Mouse (Mus musculus) gastrocnemius, postnatal 14 days (tissue): ENCODE measurements around the gene Mllt1. TPM values are rescaled to one million over a fixed set of nuclear protein-coding genes. Genes with fewer than 3 reads are reported as not detected.
"Not testable (repeated sequence)": the region's sequence is repeated elsewhere in the genome, so short reads cannot be mapped to it uniquely, and the experiment has no call there.

Source experiments
- DNase-seq: peaks from one replicate; pipeline ENCODE4 v3.0.0; 2021; ENCODE audit warnings: mixed read lengths
- intact Hi-C: fragments of 180-260 bp; cut with DNase I; formaldehyde crosslinking; loops from one replicate; pipeline ENCODE4 v1.15.1; 2025; ENCODE audit warnings: low total_unique reads
- total RNA-seq, 2 experiments: library from RNA; stranded (reverse); gene quantifications; 2 replicates each; pipeline ENCODE4 v1.2.3; 2021

The Mllt1 gene
- total RNA-seq, 2 experiments from 2014 or later: 13.9 to 17.1 TPM

GRCm38 (mm10) chr17:56950915-56951314 lies 15.7 kb upstream of the Mllt1 start:
- DNase-seq: peak; percentile 46
- intact Hi-C loops: loop anchor here (5.0 kb wide), 2 partner anchors 54 to 144 kb away; no protein-coding TSS in a partner anchor

DNA sequence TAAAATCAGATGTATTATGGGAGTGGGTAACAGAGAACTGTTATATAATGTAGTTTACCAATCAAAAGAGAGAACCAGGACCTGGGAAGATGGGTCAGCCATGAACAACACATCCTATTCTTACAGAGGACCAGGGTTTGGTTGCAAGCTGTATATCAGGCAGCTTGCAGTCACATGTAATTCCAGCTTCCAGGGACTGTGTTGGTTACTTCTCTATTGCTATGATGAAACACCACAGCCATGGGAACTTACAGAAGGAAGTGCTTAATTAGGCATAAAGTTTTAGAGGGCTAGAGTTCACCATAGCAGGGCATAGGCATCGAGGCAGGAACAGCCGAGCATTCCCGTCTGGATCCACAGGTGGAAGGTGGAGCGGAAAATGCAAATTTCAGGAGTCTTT lies 3.5 kb upstream of the Mllt1 start:
- DNase-seq: no peak
- intact Hi-C loops: loop anchor here (5.0 kb wide), 1 partner anchor 41 kb away; no protein-coding TSS in a partner anchor

- intact Hi-C loops: loop anchor here (5.0 kb wide), 1 partner anchor 39 kb away; no protein-coding TSS in a partner anchor
- DNase-seq: no peak
Measured at GRCm38 (mm10) chr17:56936731-56937130, 1.5 kb upstream of the Mllt1 start.

GRCm38 (mm10) chr17:56934545-56935330 lies 477 bp downstream of the Mllt1 start:
- DNase-seq: no peak

DNA sequence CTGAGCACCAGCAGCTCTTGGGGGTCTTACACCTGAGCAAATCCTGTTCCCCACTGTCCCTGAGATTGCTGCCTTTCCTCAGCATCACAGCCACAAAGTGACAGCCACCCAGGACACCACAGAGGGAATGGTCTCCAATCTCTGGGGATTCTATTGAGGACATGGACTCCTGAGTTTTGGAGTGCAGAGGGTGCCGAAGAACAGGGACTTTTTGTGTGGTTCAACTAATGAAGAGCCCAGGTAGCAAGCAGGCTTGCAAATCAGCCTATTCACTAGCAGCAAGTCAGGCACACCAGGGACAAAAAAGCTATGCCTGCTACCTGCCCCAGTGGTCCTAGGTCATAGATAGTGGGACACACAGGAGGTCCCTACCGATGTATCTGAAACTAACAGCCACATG lies 1.8 kb downstream of the Mllt1 start:
- intact Hi-C loops: no loop called here
- DNase-seq: no peak

More at GRCm38 (mm10) chr17:56934545-56935330, 477 bp downstream of the Mllt1 start:
- intact Hi-C loops: loop anchor here (5.0 kb wide), 1 partner anchor 37 kb away; no protein-coding TSS in a partner anchor

GRCm38 (mm10) chr17:56930026-56930425 lies 5.2 kb downstream of the Mllt1 start:
- intact Hi-C loops: no loop called here
- no peak for DNase-seq

- intact Hi-C loops: no loop called here
- no peak for DNase-seq
Measured at GRCm38 (mm10) chr17:56929530-56929929, 5.7 kb downstream of the Mllt1 start.

DNA sequence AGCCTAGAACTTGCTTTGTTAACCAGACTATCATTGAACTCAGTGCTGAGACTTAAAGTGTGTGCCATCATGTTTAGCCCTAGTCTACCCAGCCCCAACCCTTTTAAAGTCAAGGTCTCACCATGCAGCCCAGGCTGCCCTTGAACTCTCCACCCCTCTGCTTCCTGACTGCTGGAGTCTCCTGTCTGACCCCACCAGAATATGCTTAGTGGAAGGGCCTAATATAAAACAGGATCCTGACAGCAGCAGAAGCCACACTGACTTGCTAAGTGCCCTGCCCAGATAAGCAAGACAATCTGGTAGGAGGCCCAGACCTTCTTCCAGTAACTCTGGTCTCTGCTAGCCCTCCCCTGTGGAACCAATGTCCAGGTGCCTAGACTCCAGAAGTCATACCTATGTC lies 6.1 kb downstream of the Mllt1 start:
- DNase-seq: no peak
- intact Hi-C loops: no loop called here

- intact Hi-C loops: no loop called here
- DNase-seq: no peak
Measured at GRCm38 (mm10) chr17:56925998-56926397, 9.2 kb downstream of the Mllt1 start.

DNA sequence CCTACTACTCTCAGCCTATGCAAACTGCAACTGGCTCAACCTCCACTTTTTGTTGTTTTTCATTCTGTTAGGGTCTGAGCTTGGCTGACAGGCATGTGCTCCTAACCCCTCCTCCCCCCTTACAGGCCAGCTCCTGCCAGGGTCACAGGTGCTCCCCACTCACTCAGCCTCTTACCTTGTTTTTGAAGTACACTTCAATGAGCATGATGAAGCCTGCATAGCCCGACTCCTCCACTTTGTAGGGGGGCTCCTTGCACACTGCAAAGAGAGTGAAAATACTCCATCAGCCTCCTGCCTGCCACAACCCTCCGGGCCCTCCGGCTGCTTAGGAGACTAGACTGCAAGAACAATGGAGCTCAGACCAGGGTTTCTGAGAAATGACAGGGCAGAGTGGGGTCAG lies 15.5 kb downstream of the Mllt1 start:
- intact Hi-C loops: no loop called here
- no peak for DNase-seq

GRCm38 (mm10) chr17:56917166-56917565 lies 18.0 kb downstream of the Mllt1 start:
- no peak for DNase-seq
- intact Hi-C loops: no loop called here

DNA sequence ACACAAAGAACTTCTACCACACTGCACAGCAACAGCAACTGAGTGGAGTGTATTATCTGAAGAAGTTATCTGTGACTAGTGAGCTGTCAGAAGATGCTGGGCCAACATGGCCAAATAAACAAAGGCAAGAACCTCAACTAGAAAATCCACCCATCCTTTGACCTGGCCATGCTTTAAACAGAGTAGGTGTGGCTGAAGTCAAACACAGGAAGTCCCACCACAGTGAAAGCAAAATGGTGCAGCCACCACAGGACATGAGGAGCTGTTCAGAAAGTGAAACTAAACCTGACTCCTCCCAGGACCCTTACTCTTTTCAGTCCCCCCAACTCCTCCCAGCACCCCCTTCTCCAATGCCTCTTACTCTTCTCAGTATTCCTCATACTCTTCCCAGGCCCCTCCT lies 21.8 kb downstream of the Mllt1 start:
- DNase-seq: no peak
- intact Hi-C loops: no loop called here

DNA sequence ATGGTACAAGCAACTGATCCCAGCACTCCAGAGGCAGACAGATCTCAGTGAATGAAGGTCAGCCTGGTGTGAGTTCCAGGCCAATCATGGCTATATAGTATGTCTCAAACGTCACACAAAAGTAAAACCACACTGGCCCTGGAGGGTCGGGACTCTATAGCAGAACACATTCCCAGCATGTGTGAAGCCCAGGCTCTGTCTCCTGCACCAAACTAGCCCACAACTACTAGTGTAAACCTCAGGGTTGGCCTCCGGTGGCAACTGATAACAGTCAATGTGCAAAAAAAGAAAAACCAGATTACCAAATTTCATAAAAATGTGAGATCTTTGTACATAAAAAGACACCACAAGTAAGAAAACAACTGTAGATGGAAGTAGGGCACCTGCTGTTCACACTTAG lies 22.2 kb downstream of the Mllt1 start:
- intact Hi-C loops: no loop called here
- no peak for DNase-seq

GRCm38 (mm10) chr17:56909764-56910163 lies 25.5 kb downstream of the Mllt1 start:
- intact Hi-C loops: not testable (repeated sequence)

GRCm38 (mm10) chr17:56907887-56908286 lies 27.3 kb downstream of the Mllt1 start:
- intact Hi-C loops: no loop called here
- no peak for DNase-seq

More at GRCm38 (mm10) chr17:56909764-56910163, 25.5 kb downstream of the Mllt1 start:
- DNase-seq: not testable (repeated sequence)

DNA sequence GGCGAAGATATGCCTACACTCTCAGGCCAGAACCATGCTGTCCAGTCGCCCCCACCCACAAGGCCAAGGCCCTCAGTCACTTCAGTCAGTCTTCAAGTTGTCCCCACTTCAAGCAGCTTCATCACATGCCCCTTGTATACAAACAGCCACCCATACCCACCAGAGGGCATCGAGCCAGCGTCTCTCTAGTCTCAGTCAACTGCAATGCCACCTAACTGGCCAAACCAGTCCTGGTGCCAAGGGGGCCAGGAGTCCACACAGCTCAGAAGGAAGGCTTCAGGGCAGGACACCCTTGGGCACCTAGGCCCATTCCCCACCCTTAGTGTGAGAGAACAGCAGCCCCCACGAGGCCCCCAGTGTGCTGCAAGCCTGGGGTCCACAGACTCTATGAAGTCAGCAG lies 28.1 kb downstream of the Mllt1 start:
- DNase-seq: no peak
- intact Hi-C loops: no loop called here

GRCm38 (mm10) chr17:56906166-56906565 lies 29.0 kb downstream of the Mllt1 start:
- intact Hi-C loops: no loop called here
- DNase-seq: no peak

DNA sequence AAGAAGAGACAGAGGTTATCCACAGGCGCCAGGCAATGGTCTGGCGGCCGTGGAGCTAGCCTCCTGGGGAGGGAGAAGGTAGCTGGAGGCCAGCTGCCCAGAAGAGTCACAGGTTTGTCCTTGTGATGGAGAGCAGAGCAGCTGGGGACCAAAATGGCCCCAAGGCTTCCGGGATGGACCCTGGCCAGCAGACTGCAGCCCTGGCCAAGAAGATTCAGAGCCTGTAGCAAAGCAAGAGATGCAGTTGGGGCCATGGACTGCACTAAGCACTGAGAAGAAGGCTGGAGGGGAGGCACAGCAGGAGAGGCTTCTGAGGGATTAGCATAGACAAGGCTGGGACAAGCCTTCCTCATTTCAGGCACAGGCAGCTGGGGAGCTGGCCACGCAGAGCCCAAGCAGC lies 32.5 kb downstream of the Mllt1 start:
- intact Hi-C loops: no loop called here
- no peak for DNase-seq

DNA sequence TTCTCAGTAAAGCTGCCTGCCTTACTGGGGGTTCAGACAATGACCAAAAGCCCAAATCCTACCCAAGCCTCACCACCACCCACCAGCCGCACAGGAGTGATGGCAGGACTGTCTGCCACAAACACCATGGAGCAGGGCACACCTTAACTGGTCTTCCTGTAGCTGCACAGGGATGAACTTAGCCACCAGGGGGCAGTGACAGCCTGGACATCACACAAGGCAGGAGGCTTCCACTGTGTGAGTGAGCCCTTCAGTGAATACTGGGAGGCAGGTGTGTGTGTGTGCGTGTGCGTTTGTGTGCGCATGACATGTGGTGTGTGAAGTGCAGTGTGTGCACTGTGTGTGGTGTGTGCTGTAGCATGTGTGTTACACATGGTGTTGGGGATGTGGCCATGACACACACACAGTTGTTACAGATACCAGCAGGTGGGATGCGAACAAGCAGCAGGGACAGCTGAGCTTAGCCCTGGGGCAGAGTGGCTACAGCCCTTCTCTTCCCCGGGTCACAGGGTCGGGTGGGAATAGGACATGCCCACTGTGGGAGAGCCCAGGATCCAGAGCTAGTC lies 37.5 kb downstream of the Mllt1 start:
- intact Hi-C loops: loop anchor here (5.0 kb wide), 2 partner anchors 40 to 55 kb away; partner anchors contain the start of gene Mllt1
- peak; percentile 81 for DNase-seq

DNA sequence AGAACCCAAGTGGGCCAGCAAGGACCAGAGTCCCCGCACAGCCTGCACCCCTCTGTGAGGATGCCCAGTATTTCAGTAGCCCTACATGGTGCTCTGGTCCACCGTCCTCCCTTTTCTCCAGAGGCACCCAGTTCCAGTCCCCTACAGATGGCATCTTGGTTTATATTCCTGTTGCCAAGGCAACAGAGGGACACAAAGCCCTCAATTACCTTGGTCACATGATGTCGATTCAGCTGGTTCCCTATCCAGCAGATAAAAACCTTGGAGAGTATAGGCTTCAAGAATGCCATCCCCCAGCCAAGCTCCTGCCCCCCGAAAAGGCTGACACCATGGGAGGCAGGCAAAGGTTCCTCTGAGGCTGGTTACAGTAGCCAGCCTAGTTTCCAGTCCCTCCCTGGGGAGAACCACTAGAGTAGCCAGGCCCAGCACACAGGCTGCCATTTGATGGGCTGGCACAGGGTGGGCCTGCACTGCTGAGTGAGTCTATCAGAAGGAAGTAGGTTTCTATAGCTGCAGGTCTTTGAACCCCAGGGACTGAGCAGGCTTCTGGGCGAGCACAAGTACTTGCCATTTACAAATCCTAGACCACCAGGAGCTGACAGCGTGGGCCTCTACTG lies 38.6 kb downstream of the Mllt1 start:
- DNase-seq: no peak
- intact Hi-C loops: loop anchor here (5.0 kb wide), 2 partner anchors 41 to 56 kb away; partner anchors contain the start of gene Mllt1
